Mouse (Mus musculus) granulocyte monocyte progenitor cell, adult 5-6 weeks (primary cell): ENCODE measurements around the gene Olfr1270. TPM values are rescaled to one million over a fixed set of nuclear protein-coding genes. Genes with fewer than 3 reads are reported as not detected.
"Not testable (repeated sequence)": the region's sequence is repeated elsewhere in the genome, so short reads cannot be mapped to it uniquely, and the experiment has no call there.

Experiments
- ATAC-seq: replicated peaks from 2 replicates; pipeline ENCODE4 v1.8.0; 2016; ENCODE audit warnings: mild to moderate bottlenecking, moderate TSS enrichment, inconsistent platforms; ENCODE audit not compliant: poor library complexity, severe bottlenecking
- total RNA-seq, 2 experiments: library from RNA; stranded (forward) in 1 of 2; stranded (reverse) in 1 of 2; fragments of 200-712, 200-1000 nt in 1 of 2; fragments of >200 nt in 1 of 2; fragmentation: Nextera tagmentation in 1 of 2; gene quantifications; 2 replicates each; pipeline ENCODE4 v1.2.3; 2014 to 2017

Gene Olfr1270
- total RNA-seq (2014; fragmentation: Nextera tagmentation), result not detected in 2 replicates
- total RNA-seq (2017), result not detected in 2 replicates

DNA sequence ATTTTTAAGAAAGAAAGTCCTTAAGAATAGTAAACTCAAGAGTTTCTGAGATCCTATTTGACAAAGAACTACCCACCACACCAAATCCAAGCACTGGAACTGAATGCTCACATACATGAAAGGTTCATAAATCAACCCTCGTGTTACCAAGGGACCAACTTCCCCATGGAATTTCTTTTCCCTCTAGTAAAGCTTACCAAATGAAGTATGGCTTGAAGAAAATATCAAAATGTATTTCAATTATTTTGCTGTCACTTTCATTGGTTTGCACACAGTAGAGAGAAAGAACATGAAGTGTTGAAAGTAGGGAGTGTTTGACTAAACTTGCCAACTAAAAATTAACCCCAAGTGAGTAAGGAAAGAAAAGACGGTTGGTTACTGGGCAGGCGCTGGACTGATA is at the start of gene Olfr1270:
Gene Olfr1270 (minus strand): TSS at position 101 of the 400 bp plus-strand sequence.
- no peak for ATAC-seq

DNA sequence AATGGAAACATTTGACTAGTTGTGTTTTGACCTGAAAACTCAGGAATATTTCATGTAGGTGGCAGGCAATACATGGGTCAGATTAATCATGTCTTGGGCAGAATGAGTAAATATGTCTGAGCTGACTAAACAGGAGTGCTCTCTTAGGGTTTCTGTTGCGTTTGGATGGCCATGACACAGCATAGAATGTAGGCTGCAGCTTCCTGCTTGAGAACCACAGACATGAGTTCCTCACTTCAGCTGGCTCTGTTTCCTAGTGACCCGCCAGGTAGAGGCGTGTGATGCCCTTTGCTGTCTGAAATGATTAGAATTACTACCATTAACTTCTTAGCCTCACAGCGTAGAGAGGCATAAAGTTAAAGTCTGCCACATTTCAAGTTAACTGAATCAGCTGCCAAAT is 46.7 kb upstream of the Olfr1270 start:
- ATAC-seq, result not testable (repeated sequence)

DNA sequence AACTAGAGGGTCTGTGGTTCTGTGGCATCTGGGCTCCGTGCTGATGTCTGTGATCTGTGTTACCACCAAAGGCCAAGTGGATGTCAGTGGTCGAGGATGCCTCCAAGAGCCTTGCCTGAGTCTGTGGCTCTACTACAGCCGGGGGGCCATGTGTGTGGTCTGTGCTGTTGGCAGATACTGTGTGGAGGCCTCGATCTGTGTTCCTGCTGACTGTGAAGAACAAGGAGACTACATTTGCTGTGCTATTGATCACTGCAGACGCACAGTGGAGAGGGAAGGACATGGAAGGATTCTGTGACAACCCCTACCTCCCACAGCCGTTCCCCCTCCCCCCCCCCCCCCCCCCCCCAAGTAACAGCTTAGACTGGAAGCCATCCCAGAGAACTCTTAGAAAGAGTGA is 42.4 kb upstream of the Olfr1270 start:
- ATAC-seq, result not testable (repeated sequence)

DNA sequence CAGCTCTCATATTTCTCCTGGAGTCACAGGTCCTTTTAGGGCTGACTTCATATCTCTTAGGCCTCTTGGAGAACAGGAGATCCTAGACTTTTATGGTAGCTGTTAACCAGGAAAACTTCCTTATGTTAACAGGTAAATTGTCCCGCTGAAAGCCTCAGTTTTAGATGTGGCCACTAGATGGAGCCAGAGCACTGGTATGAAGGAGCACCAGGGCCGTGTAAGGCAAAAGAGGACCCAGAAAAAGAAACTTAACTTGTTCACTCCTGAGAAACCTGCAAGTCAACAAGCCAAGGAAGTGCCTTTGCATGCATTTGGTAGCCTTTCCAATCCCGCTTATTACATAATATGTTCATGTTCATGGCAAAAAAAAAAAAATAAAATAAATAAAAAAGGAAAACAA is 41.9 kb upstream of the Olfr1270 start:
- peak; percentile 90 for ATAC-seq

- peak; percentile 90 for ATAC-seq
Measured at GRCm38 (mm10) chr2:90187082-90187481, 34.2 kb upstream of the Olfr1270 start.

- ATAC-seq, result not testable (repeated sequence)
Measured at GRCm38 (mm10) chr2:90186082-90186481, 33.2 kb upstream of the Olfr1270 start.

DNA sequence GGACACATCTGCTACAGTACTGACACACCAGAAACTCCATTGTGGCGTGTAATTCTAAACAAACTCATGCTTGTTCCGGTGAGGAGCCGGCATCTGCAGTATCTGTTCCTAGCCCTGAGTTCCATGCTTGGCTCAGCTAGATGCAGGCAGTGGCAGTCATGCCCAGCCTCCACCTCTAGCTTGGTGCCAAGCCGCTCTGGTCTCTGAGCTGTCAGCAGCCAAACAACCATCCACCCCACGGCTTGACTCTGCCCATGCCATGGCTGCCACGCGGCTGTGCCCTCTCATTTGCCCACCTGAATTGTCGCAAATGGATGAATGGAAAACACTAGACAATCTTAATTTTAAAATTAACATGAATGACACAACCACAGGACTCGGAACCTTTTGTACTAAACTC is 1.0 kb upstream of the Olfr1270 start:
- ATAC-seq, result no peak

- no peak for ATAC-seq
Measured at GRCm38 (mm10) chr2:90142196-90142595, 10.7 kb downstream of the Olfr1270 start, which contains the start of gene Olfr32. Gene Olfr32, minus strand, starts transcription at chr2:90142296.

DNA sequence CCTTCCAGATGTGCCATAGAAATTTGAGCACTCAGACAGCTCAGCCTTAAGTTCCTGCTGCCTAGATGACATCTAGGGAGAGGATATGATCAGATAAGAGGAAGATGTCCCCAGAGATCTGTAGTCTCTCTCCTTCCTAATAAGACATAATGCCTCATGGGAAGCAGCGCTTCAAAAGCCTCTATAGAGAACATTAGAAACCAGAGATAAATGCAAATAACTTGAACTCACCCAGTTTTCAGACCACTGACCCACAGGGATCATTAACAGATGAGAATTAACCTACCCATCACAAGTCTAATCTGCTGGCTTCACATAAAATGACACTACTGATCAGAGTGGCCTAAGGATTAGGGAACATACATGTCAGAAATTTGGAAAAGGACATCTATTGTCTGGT is 31.6 kb downstream of the Olfr1270 start, which contains the start of gene Olfr1269:
Gene Olfr1269 (minus strand): TSS at position 101 of the 400 bp plus-strand sequence.
- no peak for ATAC-seq

Other genes starting within 250 kb of the Olfr1270 start
- not detected in 2 replicates for gene Olfr1258, start 225.8 kb downstream of the Olfr1270 start, total RNA-seq (2014; fragmentation: Nextera tagmentation)
- gene Olfr1258, start 225.8 kb downstream of the Olfr1270 start, total RNA-seq (2017), result not detected in 2 replicates
- gene Olfr1259, start 204.4 kb downstream of the Olfr1270 start, total RNA-seq (2014; fragmentation: Nextera tagmentation), result not detected in 2 replicates
- gene Olfr1259, start 204.4 kb downstream of the Olfr1270 start, total RNA-seq (2017), result not detected in 2 replicates
- gene Olfr1260, start 178.8 kb downstream of the Olfr1270 start, total RNA-seq (2014; fragmentation: Nextera tagmentation), result not detected in 2 replicates
- not detected in 2 replicates for gene Olfr1260, start 178.8 kb downstream of the Olfr1270 start, total RNA-seq (2017)
- gene Olfr1261, start 161.9 kb downstream of the Olfr1270 start, total RNA-seq (2014; fragmentation: Nextera tagmentation), result not detected in 2 replicates
- gene Olfr1261, start 161.9 kb downstream of the Olfr1270 start, total RNA-seq (2017), result not detected in 2 replicates
- gene Olfr1262, start 152.9 kb downstream of the Olfr1270 start, total RNA-seq (2014; fragmentation: Nextera tagmentation), result not detected in 2 replicates
- gene Olfr1262, start 152.9 kb downstream of the Olfr1270 start, total RNA-seq (2017), result not detected in 2 replicates
- not detected in 2 replicates for gene Olfr1263, start 141.0 kb downstream of the Olfr1270 start, total RNA-seq (2014; fragmentation: Nextera tagmentation)
- gene Olfr1263, start 141.0 kb downstream of the Olfr1270 start, total RNA-seq (2017), result not detected in 2 replicates
- not detected in 2 replicates for gene Olfr1264, start 127.5 kb downstream of the Olfr1270 start, total RNA-seq (2014; fragmentation: Nextera tagmentation)
- gene Olfr1264, start 127.5 kb downstream of the Olfr1270 start, total RNA-seq (2017), result not detected in 2 replicates
- not detected in 2 replicates for gene Olfr1265, start 117.8 kb downstream of the Olfr1270 start, total RNA-seq (2014; fragmentation: Nextera tagmentation)
- gene Olfr1265, start 117.8 kb downstream of the Olfr1270 start, total RNA-seq (2017), result not detected in 2 replicates
- not detected in 2 replicates for gene Olfr140, start 89.5 kb downstream of the Olfr1270 start, total RNA-seq (2014; fragmentation: Nextera tagmentation)
- gene Olfr140, start 89.5 kb downstream of the Olfr1270 start, total RNA-seq (2017), result not detected in 2 replicates
- gene Olfr1269, start 31.7 kb downstream of the Olfr1270 start, total RNA-seq (2014; fragmentation: Nextera tagmentation), result not detected in 2 replicates
- gene Olfr1269, start 31.7 kb downstream of the Olfr1270 start, total RNA-seq (2017), result not detected in 2 replicates
- not detected in 2 replicates for gene Olfr32, start 10.8 kb downstream of the Olfr1270 start, total RNA-seq (2014; fragmentation: Nextera tagmentation)
- gene Olfr32, start 10.8 kb downstream of the Olfr1270 start, total RNA-seq (2017), result not detected in 2 replicates
- gene Olfr1506, start 71.4 kb upstream of the Olfr1270 start, total RNA-seq (2014; fragmentation: Nextera tagmentation), result not detected in 2 replicates
- gene Olfr1506, start 71.4 kb upstream of the Olfr1270 start, total RNA-seq (2017), result not detected in 2 replicates
- not detected in 2 replicates for gene Olfr142, start 104.5 kb upstream of the Olfr1270 start, total RNA-seq (2014; fragmentation: Nextera tagmentation)
- gene Olfr142, start 104.5 kb upstream of the Olfr1270 start, total RNA-seq (2017), result not detected in 2 replicates
- gene Olfr1271, start 117.9 kb upstream of the Olfr1270 start, total RNA-seq (2014; fragmentation: Nextera tagmentation), result not detected in 2 replicates
- not detected in 2 replicates for gene Olfr1271, start 117.9 kb upstream of the Olfr1270 start, total RNA-seq (2017)
- not detected in 2 replicates for gene Olfr1272, start 139.8 kb upstream of the Olfr1270 start, total RNA-seq (2014; fragmentation: Nextera tagmentation)
- not detected in 2 replicates for gene Olfr1272, start 139.8 kb upstream of the Olfr1270 start, total RNA-seq (2017)
- gene Gm13769, start 169.1 kb upstream of the Olfr1270 start, total RNA-seq (2014; fragmentation: Nextera tagmentation), result not detected in 2 replicates
- not detected in 2 replicates for gene Gm13769, start 169.1 kb upstream of the Olfr1270 start, total RNA-seq (2017)
- not detected in 2 replicates for gene Olfr1274-ps, start 245.6 kb upstream of the Olfr1270 start, total RNA-seq (2014; fragmentation: Nextera tagmentation)
- not detected in 2 replicates for gene Olfr1274-ps, start 245.6 kb upstream of the Olfr1270 start, total RNA-seq (2017)